Mouse (Mus musculus) naive thymus-derived CD4-positive, alpha-beta T cell, adult 2 months (primary cell): Measurements from ENCODE around the gene Cacng4.

Source experiments
- DNase-seq: peaks from one replicate; pipeline ENCODE4 v3.0.0-alpha.2; 2011; ENCODE audit warnings: low read depth

Gene Cacng4

DNA sequence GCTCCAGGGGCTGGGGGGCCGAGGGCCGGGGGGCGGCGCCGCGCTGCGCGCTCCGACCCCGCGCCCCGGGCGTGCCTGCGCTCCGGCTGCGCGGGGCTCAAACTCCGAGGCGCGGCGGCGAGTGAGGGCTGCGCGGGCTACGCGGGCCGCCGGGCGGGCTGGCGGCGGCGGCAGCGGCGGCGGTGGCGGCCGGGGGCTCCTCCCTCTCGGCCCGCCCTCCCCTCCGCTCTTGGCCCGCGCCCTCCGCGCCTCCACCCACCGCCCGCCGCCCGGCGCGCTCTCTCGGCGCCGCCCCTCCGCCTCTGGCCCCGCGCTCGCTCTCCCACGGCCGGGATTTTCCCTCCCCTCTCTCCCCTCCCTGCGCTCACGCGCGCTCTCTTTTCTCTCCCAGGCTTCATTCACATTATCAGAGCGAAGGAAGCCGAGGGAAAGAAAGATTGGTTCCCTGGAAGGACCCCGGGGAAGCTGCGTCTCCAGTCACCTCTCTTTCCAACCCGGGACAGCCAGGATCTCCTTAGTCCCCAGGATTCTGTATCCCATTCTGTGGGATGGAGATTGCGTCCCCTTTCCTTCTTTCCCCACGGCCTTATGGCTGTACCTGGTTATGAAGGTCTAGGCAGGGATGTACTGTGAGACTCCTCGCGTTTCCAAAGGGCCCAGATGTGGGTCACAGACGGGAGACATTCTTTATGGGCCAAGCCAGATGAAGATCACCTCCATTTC lies at the start of gene Cacng4:
Cacng4 (minus strand) TSS at position 11 of the 723 bp plus-strand sequence.
- no peak for DNase-seq

DNA sequence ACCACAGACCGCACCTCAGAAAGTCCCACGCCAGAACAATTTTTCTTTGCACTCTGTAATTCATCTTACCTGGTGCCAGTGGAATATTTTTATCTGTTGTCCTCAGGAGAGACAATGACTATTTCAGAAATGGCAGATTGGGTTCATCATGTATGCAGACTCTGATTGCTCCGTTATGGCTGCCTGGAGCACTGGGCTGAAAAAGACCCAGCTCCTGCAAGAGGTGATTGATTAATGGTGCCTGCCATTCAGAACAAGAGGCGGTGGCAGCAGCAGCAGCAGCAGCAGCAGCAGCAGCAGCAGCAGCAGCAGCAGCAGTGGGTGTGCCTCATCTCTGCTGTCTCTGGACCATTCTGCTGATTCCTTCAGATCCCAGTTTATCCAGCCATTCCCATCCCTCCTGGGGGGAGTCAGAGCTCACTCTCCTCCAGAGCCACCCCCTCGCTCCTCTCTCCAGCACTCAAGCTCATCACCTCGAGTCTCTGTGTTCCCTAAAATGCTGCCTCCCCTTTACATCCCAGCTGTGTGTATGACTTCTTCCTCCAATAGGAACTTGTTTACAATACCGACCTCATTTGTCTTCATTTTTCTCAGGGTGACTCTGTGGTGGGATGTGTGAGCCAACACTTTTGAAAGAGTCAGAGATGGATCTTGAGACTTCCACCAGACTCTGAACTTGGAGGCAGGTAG lies 39.1 kb upstream of the Cacng4 start:
- DNase-seq: no peak

DNA sequence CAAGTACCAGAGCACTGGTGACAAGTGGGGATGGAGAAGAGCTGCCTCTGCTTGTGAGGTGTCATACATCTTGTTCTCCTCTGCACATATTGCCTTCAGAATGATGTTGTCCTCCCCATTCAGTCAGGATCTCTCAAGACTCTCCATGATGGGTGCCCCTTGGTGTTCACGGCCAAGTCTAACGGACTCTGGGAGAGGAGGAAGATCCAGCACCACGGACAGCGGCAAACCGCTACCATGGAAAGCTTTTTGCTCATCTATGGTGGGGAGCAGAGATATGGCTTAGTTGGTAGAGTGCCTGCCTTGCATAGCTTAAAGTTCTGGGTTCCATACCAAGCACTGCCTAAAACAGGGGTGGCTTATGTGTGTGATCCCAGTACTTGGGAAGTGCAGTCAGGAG lies 22.8 kb upstream of the Cacng4 start:
- DNase-seq: no peak

DNA sequence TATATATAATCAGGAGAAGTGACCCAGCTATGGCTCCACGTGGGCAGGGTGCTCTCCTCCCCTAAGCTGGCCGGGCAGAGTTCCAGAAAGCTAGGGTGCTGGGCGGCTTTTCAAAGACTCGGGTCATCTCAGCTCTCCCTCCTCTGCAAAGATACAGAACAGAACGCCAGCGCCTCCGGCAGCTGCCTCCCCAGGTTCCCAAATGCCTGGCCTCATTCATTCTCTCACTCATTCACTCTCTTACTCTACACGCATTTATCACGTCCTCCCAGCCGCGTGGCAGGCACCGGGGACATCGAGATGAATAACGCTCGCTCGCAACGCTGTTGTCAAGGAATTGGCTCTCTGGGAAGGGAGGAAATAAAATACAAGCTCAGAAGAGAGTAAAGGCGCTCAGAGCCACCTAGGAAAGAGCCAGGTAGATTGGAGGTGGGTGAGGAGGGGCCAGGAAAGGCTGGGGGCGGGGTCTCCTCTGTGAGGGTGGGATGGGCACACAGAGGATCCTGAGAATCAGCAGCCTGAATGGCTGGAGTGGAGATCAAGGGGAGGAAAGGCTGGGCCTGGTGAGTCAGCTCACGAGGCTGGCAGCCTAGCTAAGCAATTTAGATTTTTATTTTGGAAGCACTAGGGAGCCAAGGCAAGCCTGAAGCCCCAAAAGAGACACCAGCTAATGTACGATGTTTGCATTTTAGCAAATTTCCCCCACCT lies 18.7 kb upstream of the Cacng4 start:
- no peak for DNase-seq

DNA sequence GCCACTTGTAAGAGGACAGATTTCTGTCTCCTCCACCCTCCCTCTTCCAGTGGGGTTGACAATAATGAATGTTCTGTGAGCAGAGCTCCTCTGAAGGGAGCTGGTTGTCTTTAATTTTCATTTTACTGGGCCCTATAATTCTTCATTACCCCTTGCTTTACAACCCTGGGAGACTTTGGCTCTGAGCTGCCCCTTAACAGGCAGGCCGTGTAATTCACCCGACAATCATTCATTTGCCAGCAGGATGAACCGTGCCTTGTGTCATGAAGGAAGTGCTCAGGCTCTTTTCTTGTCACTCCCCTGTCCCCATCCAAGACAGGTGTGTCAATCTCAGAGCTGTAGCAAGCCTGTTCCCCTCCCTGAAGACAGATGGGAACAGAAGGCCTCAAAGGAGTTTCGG lies 18.1 kb upstream of the Cacng4 start:
- no peak for DNase-seq

DNA sequence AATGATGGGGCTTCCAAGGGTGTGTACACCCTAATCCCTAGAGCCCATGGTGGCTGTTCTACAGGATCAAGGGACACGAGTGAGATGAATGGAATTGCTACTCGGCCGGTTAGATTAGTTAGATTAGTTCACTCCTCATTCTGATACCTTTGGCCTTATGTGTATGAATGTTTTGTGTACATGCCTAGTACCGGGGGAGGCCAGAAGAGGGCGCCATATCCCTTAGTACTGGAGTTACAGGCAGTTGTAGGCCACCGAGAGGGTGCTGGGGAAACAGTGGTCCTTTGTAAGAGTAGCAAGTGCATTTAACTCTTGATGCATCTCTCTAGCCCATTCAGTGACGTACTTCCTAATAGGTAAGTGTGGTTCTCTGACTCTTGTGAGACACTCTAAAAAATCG lies 14.2 kb upstream of the Cacng4 start:
- DNase-seq: no peak

DNA sequence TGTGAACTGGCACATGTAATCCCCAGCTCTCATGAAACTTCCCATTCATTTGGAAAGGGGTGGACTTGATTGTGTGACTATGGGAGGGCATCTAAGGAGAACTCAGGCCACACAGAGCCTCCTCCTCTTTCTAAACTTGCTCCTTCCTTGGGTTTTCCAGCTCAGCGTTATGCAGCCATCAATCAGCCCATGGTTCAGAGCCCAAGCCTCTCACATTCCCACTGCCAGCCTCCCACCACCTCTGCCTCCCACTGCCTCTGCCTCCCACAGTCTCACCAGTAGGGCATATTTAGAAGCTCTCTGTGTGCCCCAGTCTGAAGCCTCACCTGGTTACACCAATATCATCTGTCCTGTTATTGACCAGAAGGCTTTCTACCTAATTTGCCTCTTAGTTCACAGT lies 11.7 kb upstream of the Cacng4 start:
- DNase-seq: no peak

DNA sequence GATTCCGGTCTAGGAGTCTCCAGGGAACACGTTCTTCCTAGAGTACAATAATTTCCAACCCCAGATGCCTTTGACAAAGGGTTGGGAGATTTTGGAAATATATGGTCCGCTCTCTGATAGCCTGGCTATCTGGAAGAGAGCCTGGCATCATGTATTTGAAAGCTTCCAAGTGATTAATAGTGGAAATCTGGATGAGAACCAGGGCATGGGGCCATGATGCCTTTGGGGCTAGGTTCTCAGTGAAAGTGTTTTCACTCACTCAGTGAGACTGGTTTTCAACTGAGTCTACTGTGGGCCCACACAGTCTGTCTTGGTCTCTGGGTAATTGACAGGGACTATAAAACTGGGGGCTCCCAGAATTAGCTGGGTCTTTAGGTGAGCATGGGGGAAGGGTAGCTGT lies 7.6 kb upstream of the Cacng4 start:
- no peak for DNase-seq

DNA sequence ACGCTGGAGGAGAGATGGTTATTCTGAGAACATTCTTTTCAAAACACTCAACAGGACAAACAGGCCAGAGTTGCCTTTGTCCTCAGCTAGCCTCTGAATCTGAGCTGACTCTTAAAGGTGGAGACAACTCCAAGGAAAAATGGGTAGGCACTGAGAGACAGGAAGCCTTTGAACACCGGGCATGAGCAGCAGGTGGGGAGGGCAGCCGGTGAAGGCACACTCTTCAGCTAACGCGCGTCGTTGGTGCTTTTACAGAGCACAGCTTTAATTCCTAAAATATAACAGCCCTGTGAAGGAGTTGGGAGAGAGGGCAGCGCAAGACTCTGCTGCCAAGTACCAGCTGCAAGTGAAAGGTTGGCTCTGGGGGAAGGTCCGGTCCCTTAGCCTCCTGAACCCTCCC lies 5.0 kb upstream of the Cacng4 start:
- no peak for DNase-seq

DNA sequence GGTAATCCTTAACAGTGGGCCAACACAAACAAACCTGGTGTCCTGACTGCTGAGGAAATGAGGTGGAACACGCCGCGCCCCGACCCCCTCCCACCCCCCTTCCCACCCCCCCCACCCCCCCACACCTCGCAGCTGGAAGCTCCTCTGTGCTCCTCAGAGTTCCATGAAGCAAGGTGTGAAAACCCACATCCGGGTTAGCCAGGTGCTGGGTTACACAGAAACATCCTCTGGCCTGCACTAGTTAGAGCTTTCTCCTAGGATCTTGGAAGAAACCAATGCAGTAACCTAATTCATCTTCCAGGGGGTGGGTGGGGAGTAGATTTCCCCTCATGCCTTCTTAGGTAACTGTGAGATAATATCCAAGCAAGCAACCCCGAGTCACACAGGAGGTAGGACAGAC lies 2.0 kb upstream of the Cacng4 start:
- DNase-seq: no peak

DNA sequence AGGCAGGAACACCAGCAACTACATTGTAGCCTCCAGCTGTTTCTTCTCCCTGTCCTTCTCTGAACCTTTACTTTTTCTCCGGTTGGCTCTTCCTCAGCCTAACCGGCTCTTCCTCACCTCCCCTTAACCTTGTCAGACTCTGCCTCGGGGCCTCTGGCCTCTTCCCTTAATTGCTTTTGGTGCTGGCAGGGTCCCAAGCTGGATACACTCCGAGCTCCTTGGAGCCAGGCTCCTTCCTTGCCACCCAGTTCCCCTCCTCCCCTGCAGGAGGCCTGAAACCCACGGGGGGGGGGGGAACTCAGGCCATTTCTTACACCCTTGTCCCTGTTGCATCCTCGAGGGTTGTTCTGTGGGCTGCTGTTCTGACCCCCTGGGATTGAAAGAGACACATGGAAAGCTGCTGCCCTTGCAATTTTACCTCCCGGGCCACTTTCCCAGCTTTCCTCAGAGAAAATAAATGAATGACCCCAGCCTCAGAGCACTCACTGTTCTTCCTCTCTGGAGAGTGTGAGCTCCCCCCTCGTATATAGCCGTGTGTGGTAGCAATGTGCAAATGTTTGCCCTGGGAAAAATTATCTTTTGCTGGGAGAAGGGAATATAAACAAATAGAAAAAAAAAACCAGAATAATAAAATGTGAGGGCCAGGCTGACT lies 1.2 kb upstream of the Cacng4 start:
- no peak for DNase-seq

DNA sequence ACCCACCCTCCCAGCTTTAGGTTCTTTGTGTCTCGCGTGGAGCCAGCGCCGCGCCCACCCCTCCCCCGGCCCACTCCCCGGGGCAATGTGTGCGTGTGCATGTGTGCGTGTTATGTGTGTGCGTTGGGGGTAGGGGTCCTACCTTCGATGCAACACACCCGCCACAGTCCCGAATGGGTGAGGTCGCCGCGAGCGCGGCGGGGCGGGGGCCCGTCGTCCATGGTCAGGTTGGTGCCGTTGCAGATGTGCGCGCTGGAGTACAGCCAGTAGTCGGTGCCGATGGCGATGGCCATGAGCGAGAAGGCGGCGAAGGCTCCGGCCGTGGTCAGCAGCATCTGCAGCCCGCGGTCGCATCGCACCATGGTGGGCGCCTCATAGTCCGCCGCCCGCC lies 259 bp downstream of the Cacng4 start:
- DNase-seq: no peak

DNA sequence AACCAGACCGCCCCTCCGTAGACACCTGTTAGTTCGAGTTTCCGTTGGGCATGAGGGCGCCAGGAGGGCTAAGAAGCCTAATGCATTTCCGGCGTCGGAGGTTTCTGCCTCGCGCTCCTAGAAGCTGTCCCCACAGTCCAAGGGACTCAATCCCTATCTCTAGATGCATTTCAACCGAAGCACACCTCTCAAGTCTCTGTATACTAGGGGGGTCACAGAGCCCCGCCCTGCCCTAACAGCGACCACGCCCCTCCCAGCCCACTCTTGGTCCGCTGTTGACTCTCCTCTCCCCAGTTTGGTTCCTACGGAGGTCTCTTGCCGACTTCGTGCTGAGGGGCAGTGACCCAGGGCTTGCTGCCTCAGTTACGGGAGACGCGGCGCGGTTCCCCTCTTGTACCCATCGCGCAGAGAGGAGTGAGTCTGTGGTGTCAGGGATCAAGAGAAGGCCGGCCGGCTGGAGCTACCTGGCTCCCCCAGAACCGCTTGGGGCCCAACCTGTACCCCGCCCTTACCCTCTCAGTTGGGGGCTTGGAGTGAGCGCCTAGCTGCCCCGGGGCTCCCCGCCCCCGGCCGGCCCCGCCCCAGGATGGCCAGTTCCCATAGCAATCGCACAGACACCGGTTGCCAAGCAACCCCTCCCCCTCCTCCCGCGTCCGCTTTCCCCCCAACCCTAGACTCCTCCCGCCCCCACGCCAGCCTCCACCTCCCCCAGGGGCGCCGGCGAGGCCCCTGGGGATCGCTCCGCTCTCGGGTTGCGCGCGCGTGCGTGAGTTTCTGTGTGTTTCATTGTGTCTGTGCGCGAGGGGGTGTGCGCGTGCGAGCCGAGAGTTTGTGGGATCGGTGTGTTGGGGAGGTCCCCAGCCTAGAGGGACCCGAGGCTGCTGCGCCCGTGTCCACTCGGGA lies 906 bp downstream of the Cacng4 start:
- no peak for DNase-seq

DNA sequence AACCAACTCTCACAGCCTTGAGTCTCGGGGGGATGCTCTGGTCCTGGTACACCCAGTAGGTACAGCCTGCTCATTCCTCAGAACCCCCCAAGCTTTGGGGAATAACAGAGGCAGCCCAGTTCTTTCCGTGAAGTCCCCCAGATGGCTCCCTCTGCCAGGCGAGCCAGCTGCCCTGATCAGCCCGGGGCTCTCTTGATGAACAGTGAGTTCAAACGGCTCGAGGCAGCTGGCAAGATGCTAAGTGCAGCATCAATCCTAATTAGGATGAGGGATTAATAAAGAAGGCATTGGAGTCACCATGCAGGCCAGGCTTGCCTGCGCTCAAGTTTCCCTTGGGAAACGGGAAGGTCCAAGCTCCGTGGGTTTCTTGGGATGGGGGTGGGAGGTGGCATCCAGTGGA lies 2.2 kb downstream of the Cacng4 start:
- no peak for DNase-seq

DNA sequence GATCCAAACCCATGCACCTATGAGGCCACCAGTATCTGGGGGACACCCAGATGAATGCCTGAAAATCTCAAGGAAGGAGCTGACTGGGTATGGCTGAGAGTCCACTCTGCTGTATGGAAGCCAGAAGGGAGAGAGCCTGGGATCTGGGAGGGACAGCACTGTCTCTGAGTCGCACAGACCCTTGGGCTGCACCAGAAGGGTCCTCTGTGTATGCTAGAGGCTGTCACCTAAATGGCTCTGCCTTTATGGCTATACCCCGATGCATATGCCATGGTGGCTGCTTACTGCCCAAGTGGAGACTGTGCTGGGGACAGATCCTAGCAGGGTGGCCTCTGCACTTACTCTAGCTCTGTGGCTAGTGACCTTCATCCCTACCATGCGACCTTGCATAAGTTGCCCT lies 8.6 kb downstream of the Cacng4 start:
- no peak for DNase-seq

DNA sequence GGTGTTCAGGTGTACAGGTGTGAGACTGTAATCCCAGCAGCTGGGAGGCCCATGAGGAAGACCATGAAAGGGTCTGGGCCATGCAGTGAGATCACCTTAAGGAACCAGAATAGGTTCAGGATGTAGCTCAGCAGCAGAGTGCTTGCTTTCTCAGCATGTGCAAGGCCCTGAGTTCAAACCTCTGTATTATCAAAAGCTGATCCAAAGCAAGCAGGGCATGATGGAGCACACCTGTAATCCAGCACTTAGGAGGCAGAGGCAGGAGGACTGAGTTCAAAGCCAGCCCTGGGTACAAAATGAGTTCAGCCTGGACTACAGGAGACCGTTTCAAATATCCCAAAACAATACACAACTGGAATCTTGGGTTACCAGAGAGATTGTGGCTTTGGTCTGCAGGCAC lies 9.1 kb downstream of the Cacng4 start:
- DNase-seq: no peak

DNA sequence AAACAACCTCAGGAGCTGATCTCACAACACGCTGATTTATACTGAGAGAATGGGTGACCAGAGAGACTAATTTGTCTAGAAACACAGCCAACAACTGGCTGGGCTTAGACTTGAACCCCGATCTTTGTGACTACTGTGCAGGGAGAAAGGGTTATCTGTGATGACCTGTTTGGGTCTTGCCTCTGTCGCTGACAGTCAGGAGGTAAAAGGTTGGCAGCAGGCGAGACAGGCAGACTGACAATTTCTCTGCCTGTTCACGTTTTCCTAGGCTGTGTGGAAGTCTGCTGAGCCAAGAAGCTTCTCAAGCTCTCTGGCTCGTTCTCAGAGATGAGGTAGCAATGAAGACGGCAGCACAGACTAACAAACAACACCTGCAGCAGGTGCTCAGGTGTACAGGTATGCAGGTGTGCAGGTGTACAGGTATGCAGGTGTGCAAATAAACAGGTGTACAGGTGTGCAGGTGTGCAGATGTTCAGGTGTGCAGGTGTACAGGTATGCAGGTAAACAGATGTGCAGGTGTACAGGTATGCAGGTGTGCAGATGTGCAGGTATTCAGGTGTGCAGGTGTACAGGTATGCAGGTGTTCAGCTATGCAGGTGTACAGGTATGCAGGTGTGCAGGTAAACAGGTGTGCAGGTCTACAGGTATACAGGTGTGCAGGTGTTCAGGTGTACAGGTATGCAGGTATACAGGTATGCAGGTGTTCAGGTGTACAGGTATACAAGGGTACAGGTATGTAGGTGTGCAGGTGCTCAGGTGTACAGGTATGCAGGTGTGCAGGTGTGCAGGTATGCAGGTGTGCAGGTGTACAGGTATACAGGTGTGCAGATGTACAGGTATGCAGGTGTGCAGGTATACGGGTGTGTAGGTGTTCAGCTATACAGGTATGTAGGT lies 10.2 kb downstream of the Cacng4 start:
- no peak for DNase-seq

DNA sequence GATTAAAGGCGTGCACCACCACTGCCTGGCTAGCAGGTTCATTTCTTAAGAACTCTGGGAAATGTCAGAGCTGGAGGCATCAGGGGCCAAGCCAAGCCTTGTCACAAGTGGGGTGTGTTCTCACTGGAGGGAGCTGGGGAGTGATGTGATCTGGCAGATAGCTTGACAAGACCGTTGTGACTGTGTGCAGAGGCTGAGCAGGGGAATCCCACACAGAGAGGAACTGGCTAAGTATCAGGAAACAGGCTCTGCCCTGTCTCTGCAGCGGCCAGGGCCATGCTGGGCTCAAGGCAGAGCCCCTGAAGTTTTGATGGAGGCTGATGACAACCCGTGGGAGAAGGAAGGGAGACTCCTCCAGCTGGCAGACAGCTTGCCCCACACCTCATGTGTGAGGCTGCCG lies 11.8 kb downstream of the Cacng4 start:
- no peak for DNase-seq

DNA sequence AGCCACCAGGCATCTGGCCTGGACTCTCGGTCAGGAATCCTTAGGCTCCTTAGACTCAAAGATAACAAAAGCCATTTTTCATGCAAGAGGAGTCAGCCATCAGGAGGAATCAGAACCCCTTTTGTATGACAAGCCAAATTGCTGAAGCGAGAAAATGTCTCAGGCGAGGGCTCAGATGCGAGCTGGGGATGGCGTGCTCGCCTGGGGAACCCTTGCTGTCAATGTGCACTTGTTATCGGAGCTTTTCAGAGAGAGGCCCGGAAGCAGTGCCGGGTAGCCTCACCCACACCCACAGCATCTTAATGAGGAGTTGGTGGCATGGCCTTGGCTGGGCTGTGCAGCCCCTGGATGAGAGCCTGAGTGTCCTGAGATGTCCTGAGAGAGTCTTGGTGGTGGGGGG lies 15.5 kb downstream of the Cacng4 start:
- DNase-seq: no peak

DNA sequence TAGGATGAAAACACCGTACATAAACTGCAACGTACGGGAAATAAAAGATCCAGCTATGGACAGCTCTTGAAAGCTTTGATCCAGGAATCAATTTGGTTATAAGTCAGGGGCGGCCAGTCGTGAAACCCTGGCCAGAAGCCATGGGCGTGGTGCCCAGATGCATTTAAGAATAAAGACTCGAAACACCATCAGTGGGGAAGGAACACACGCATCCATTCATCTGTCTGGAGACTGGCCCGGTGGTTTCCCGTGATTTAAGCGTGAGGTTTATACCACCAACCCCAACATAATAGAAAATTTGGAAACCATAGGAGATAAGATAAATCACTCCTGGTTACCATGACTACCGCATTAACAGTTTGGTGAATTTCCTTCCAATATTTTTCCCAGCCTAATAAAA lies 16.9 kb downstream of the Cacng4 start:
- DNase-seq: no peak

DNA sequence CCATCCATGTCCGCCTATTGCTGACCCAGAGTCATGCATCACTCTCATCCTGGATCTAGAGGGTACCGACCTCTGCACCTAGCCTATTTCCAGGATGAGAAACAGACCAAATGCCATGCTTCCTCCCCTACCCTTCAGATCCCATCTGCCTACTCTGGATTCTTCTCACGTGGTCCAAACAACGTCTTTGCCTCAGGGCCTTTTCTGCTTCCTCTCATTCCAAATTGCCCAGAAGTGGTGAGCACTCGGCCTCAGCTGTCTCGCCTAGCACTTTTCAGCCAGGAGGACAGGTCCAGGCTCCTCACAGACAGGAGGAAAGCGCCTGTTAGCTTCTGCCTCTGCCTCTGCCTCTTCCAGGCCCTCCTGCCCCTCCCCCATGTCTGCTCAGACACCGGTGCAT lies 21.0 kb downstream of the Cacng4 start:
- DNase-seq: no peak
